Mouse (Mus musculus): Measurements from ENCODE around the gene Zpbp.

- TF ChIP-seq POLR2AphosphoS2 (IDR thresholded peaks at IDR 0.05; ENCODE audit: insufficient read length, low read depth) (no peak), MAX (IDR thresholded peaks at IDR 0.05; ENCODE audit: low read depth) (no peak), USF1 (IDR thresholded peaks at IDR 0.05; ENCODE audit: low read depth) (no peak), REST (IDR thresholded peaks at IDR 0.05; ENCODE audit: insufficient read depth, insufficient read length) (no peak), MYOD1 (IDR thresholded peaks at IDR 0.05; ENCODE audit: control insufficient read depth in 1 of 3, insufficient read length in 2 of 3, low read depth in 2 of 3) (no peak), E2F4 (IDR thresholded peaks at IDR 0.05; ENCODE audit: insufficient read depth) (no peak), POLR2A (IDR thresholded peaks at IDR 0.05; ENCODE audit: insufficient read length, low read depth) (no peak)
Observed at GRCm38 (mm10) chr11:11257348-11257747, 204.9 kb downstream of the Zpbp start.
